16 mouse cellular contexts compared by ENCODE assay signal in the genomic region with DNA sequence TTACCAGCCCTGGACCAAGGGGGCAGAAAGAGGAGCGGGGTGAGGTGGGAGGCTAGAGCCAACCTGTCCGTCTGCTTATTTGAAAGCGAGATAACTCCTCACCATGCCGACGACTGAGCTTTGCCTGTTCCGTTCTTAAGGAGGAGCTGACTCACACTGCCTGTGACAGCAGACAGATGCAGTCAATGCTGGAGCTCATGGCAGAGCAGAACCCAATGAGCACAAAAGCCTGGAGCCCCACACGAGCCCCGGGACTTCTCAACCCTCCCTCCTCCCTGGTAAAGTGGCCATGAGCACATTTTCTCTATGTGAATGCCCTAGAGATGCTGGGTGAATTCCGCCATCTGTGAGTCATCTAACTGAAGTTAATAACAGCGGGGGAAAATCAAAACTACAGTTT.
A peak's percentile ranks its signal among the peaks of the same experiment; 100 is the strongest.
DNase-seq lines count a peak whose midpoint lies in the region; ATAC-seq lines count a peak whose summit lies in the region.
"Had no signal": no experiment of that assay in that cellular context is flagged by ENCODE, and none has a peak within 500 bp of the region (broad histone marks: within the 10 kb centered on the region; RNA-seq: fewer than 3 reads in every experiment).

No protein-coding gene starts in this region.

- H3K27ac ChIP-seq in forebrain, embryonic 14.5 days (ENCODE audit: low read depth, low read length), result no peak overlapping the region
- H3K27ac ChIP-seq in forebrain, embryonic 12.5 days, result no peak overlapping the region
- H3K27ac ChIP-seq in forebrain, embryonic 16.5 days (ENCODE audit: low read length), result no peak overlapping the region
- no peak overlapping the region for H3K27ac ChIP-seq in kidney, embryonic 14.5 days (ENCODE audit: low read depth, low read length)
- H3K27ac ChIP-seq: hindbrain, postnatal 0 days; macrophage; midbrain, embryonic 15.5 days had no signal

- no peak overlapping the region for H3K9ac ChIP-seq in forebrain, embryonic 14.5 days (ENCODE audit: low read length)
- no peak overlapping the region for H3K9ac ChIP-seq in forebrain, embryonic 12.5 days
- H3K9ac ChIP-seq in forebrain, embryonic 16.5 days (replicated peaks; ENCODE audit: low read depth, low read length), result no peak overlapping the region
- no peak overlapping the region for H3K9ac ChIP-seq in kidney, embryonic 14.5 days (ENCODE audit: low read depth, low read length)
- H3K9ac ChIP-seq: lung, embryonic 14.5 days; midbrain, embryonic 15.5 days had no signal

- peak; percentile 14 for DNase-seq in forebrain, embryonic 14.5 days (ENCODE audit: low spot score)
- DNase-seq in left cerebral cortex, postnatal 25 days (ENCODE audit: low spot score in 2 of 2), result peak; percentile 47 to 56
- no peak for DNase-seq in left cerebral cortex, adult 18-20 months (ENCODE audit: low spot score in 2 of 2)
- peak; percentile 71 for DNase-seq in MN1 (ENCODE audit: low spot score)
- DNase-seq: cerebellum, adult 11-12 months; gastrocnemius, postnatal 10 days; heart, postnatal 10 days; kidney, adult 2 months; kidney, postnatal 36 days; lung, embryonic 14.5 days had no signal

- H3K27me3 ChIP-seq in forebrain, embryonic 14.5 days (replicated peaks; ENCODE audit: control insufficient read depth, insufficient read depth, low read length), result no peaks in the 10 kb centered on the region
- no peaks in the 10 kb centered on the region; the same call in 1 of the 2 replicates for H3K27me3 ChIP-seq in forebrain, embryonic 12.5 days
- H3K27me3 ChIP-seq in forebrain, embryonic 16.5 days (replicated peaks; ENCODE audit: control insufficient read depth, insufficient read depth, low read length), result no peaks in the 10 kb centered on the region
- no peaks in the 10 kb centered on the region for H3K27me3 ChIP-seq in kidney, embryonic 14.5 days (ENCODE audit: control insufficient read depth, insufficient read depth, low read length)
- H3K27me3 ChIP-seq: midbrain, embryonic 15.5 days had no signal

- H3K4me3 ChIP-seq in forebrain, embryonic 14.5 days (ENCODE audit: low read depth, low read length), result no peak overlapping the region
- no peak overlapping the region for H3K4me3 ChIP-seq in forebrain, embryonic 12.5 days (replicated peaks)
- H3K4me3 ChIP-seq in forebrain, embryonic 16.5 days (replicated peaks; ENCODE audit: low read length), result no peak overlapping the region
- no peak overlapping the region for H3K4me3 ChIP-seq in kidney, embryonic 14.5 days (ENCODE audit: low read length)
- H3K4me3 ChIP-seq: midbrain, embryonic 15.5 days had no signal

- 70% methylated on average over 10 of the region's 10 CpGs for WGBS in forebrain, embryonic 14.5 days
- 75% methylated on average over 10 of the region's 10 CpGs for WGBS in forebrain, embryonic 12.5 days
- 65% methylated on average over 10 of the region's 10 CpGs for WGBS in forebrain, embryonic 16.5 days
- 79% methylated on average over 10 of the region's 10 CpGs for WGBS in kidney, embryonic 14.5 days

- H3K4me2 ChIP-seq in forebrain, embryonic 14.5 days (ENCODE audit: low read length), result no peak overlapping the region
- no peak overlapping the region for H3K4me2 ChIP-seq in forebrain, embryonic 12.5 days
- no peak overlapping the region for H3K4me2 ChIP-seq in forebrain, embryonic 16.5 days (ENCODE audit: low read length)
- H3K4me2 ChIP-seq in kidney, embryonic 14.5 days (replicated peaks; ENCODE audit: low read depth, low read length), result no peak overlapping the region
- H3K4me2 ChIP-seq: lung, embryonic 14.5 days; midbrain, embryonic 15.5 days had no signal

- intact Hi-C loops in left cerebral cortex, postnatal 25 days (cut with DNase I), result no loop called here

- H3K4me1 ChIP-seq in forebrain, embryonic 14.5 days (ENCODE audit: control insufficient read depth, insufficient read depth, low read length), result peaks cover 17% of the 10 kb centered on the region
- H3K4me1 ChIP-seq in forebrain, embryonic 12.5 days, result peaks cover 23% of the 10 kb centered on the region
- H3K4me1 ChIP-seq in forebrain, embryonic 16.5 days (replicated peaks; ENCODE audit: control insufficient read depth, insufficient read depth, low read length), result peaks cover 17% of the 10 kb centered on the region
- peaks cover 16% of the 10 kb centered on the region for H3K4me1 ChIP-seq in kidney, embryonic 14.5 days (ENCODE audit: control insufficient read depth, insufficient read depth, low read length)

- H3K9me3 ChIP-seq in forebrain, embryonic 14.5 days (replicated peaks; ENCODE audit: control insufficient read depth, low read length), result peaks cover 4% of the 10 kb centered on the region; the same call in 1 of the 2 replicates
- no peaks in the 10 kb centered on the region for H3K9me3 ChIP-seq in forebrain, embryonic 12.5 days
- peaks cover 6% of the 10 kb centered on the region; the same call in 1 of the 2 replicates for H3K9me3 ChIP-seq in forebrain, embryonic 16.5 days (ENCODE audit: control insufficient read depth, low read length)
- peaks cover 8% of the 10 kb centered on the region; the same call in 1 of the 2 replicates for H3K9me3 ChIP-seq in kidney, embryonic 14.5 days (ENCODE audit: control insufficient read depth, low read length)

- no peaks in the 10 kb centered on the region for H3K36me3 ChIP-seq in forebrain, embryonic 14.5 days (ENCODE audit: control insufficient read depth, insufficient read depth, low read length)
- H3K36me3 ChIP-seq in forebrain, embryonic 12.5 days (replicated peaks), result no peaks in the 10 kb centered on the region
- H3K36me3 ChIP-seq in forebrain, embryonic 16.5 days (ENCODE audit: control insufficient read depth, insufficient read depth), result no peaks in the 10 kb centered on the region
- H3K36me3 ChIP-seq in kidney, embryonic 14.5 days (ENCODE audit: control insufficient read depth, insufficient read depth, low read length), result no peaks in the 10 kb centered on the region
- H3K36me3 ChIP-seq: midbrain, embryonic 15.5 days had no signal

- no peak; the same call in 1 of the 2 replicates for ATAC-seq in forebrain, embryonic 14.5 days
- ATAC-seq in forebrain, embryonic 12.5 days (ENCODE audit: low FRiP score), result no peak
- peak; percentile 62 for ATAC-seq in forebrain, embryonic 16.5 days
- no peak for ATAC-seq in kidney, embryonic 14.5 days (ENCODE audit: low FRiP score, low TSS enrichment)
- ATAC-seq: hindbrain, postnatal 0 days; midbrain, embryonic 15.5 days had no signal

Comparison
In these comparisons a context has a peak if more than half of its experiments do, and no peak if none do; other contexts are left out.
1. DNase-seq: peak in forebrain, embryonic 14.5 days (single experiment), left cerebral cortex, postnatal 25 days (2 of 2) and MN1 (single experiment); none in left cerebral cortex, adult 18-20 months (0 of 2).